29 mouse cellular contexts compared by ENCODE assay signal in genomic region chr17:26162736-26163135, GRCm38 (mm10). TPM values are rescaled to one million over a fixed set of nuclear protein-coding genes. Genes with fewer than 3 reads are reported as not detected.
DNase-seq lines count a peak whose midpoint lies in the region; ATAC-seq and TF ChIP-seq lines count a peak whose summit lies in the region.
"Had no signal": no experiment of that assay in that cellular context is flagged by ENCODE, and none has a peak within 500 bp of the region (broad histone marks: within the 10 kb centered on the region; RNA-seq: fewer than 3 reads in every experiment).

No protein-coding gene starts in this region.

- no peak for TF ChIP-seq EP300 in lung, postnatal 0 days (IDR thresholded peaks at IDR 0.05)

- DNase-seq in heart, postnatal 14 days = no peak
- no peak for DNase-seq in heart, adult 8-10 months (ENCODE audit: low spot score)
- peak; percentile 50 for DNase-seq in lung, postnatal 0 days (ENCODE audit: low spot score)
- no peak for DNase-seq in lung, postnatal 14 days
- DNase-seq: adrenal gland, adult 2 months; adrenal gland, postnatal 14 days; cerebellum, adult 11 months; cerebellum, adult 2 months; cerebellum, adult 9-11 months; cerebellum, postnatal 25 days; forebrain, postnatal 0 days; gastrocnemius, postnatal 10 days; gastrocnemius, postnatal 36 days; heart, postnatal 36 days; kidney, adult 18-20 months had no signal

- H3K9me3 ChIP-seq in heart, embryonic 13.5 days = no peaks in the 10 kb centered on the region
- H3K9me3 ChIP-seq in heart, embryonic 16.5 days (replicated peaks; ENCODE audit: control insufficient read depth, low read length) = no peaks in the 10 kb centered on the region
- H3K9me3 ChIP-seq in lung, postnatal 0 days (ENCODE audit: low read length) = no peaks in the 10 kb centered on the region
- H3K9me3 ChIP-seq: embryonic facial prominence, embryonic 12.5 days; embryonic facial prominence, embryonic 15.5 days; heart, embryonic 12.5 days had no signal

- peaks cover 10% of the 10 kb centered on the region for H3K36me3 ChIP-seq in heart, embryonic 13.5 days
- H3K36me3 ChIP-seq in heart, embryonic 16.5 days (ENCODE audit: control insufficient read depth, insufficient read depth) = no peaks in the 10 kb centered on the region
- H3K36me3 ChIP-seq in lung, postnatal 0 days (ENCODE audit: insufficient read depth, low read length) = no peaks in the 10 kb centered on the region
- H3K36me3 ChIP-seq: embryonic facial prominence, embryonic 12.5 days; embryonic facial prominence, embryonic 15.5 days; heart, embryonic 12.5 days had no signal

- no peak overlapping the region for H3K4me2 ChIP-seq in heart, embryonic 13.5 days
- H3K4me2 ChIP-seq in heart, embryonic 16.5 days (ENCODE audit: low read depth, low read length) = no peak overlapping the region
- H3K4me2 ChIP-seq in lung, postnatal 0 days (replicated peaks; ENCODE audit: low read depth, low read length) = no peak overlapping the region
- H3K4me2 ChIP-seq: embryonic facial prominence, embryonic 12.5 days; embryonic facial prominence, embryonic 15.5 days; heart, embryonic 12.5 days; hindbrain, embryonic 14.5 days had no signal

- 90% methylated on average over 1 of the region's 1 CpGs for WGBS in heart, embryonic 13.5 days
- WGBS in heart, embryonic 16.5 days = 81% methylated on average over 1 of the region's 1 CpGs
- 80% methylated on average over 1 of the region's 1 CpGs for WGBS in lung, postnatal 0 days

- TF ChIP-seq CTCF in lung, postnatal 0 days (IDR thresholded peaks at IDR 0.05) = no peak

- no peak overlapping the region for H3K4me3 ChIP-seq in heart, embryonic 13.5 days
- H3K4me3 ChIP-seq in heart, embryonic 16.5 days (ENCODE audit: low read length) = no peak overlapping the region
- no peak overlapping the region for H3K4me3 ChIP-seq in lung, postnatal 0 days (ENCODE audit: low read depth, low read length)
- H3K4me3 ChIP-seq: embryonic facial prominence, embryonic 12.5 days; embryonic facial prominence, embryonic 15.5 days; heart, embryonic 12.5 days had no signal

- H3K4me1 ChIP-seq in heart, embryonic 13.5 days = peaks cover 19% of the 10 kb centered on the region
- H3K4me1 ChIP-seq in heart, embryonic 16.5 days (ENCODE audit: control insufficient read depth, insufficient read depth, low read length) = peaks cover 8% of the 10 kb centered on the region
- no peaks in the 10 kb centered on the region for H3K4me1 ChIP-seq in lung, postnatal 0 days (ENCODE audit: insufficient read depth, low read depth, low read length)

- no peak for ATAC-seq in heart, embryonic 13.5 days (ENCODE audit: extremely low read depth, insufficient number of reproducible peaks, low FRiP score, low TSS enrichment)
- no peak for ATAC-seq in heart, embryonic 16.5 days (replicated peaks; ENCODE audit: extremely low read depth, insufficient read depth, low FRiP score)
- no peak; the same call in 1 of the 2 replicates for ATAC-seq in lung, postnatal 0 days
- ATAC-seq: CD4-positive, CD25-positive, alpha-beta regulatory T cell, adult 4 months; forebrain, embryonic 14.5 days; forebrain, postnatal 0 days; hindbrain, postnatal 0 days; inflammation-experienced regulatory T-cells, adult 6 months; intestine, embryonic 16.5 days had no signal

- H3K27me3 ChIP-seq in heart, embryonic 13.5 days (replicated peaks) = no peaks in the 10 kb centered on the region
- H3K27me3 ChIP-seq in heart, embryonic 16.5 days (ENCODE audit: control insufficient read depth, insufficient read depth, low read length) = no peaks in the 10 kb centered on the region
- H3K27me3 ChIP-seq in lung, postnatal 0 days (replicated peaks; ENCODE audit: insufficient read depth, low read length) = no peaks in the 10 kb centered on the region
- H3K27me3 ChIP-seq: embryonic facial prominence, embryonic 12.5 days; embryonic facial prominence, embryonic 15.5 days; heart, embryonic 12.5 days had no signal

- intact Hi-C loops in heart, postnatal 14 days (cut with DNase I) = no loop called here

- H3K27ac ChIP-seq in heart, embryonic 13.5 days (replicated peaks) = 0 out of 2 replicates have a peak overlapping the region, but pooled peaks have one; percentile 24
- peak overlapping the region; percentile 62 for H3K27ac ChIP-seq in heart, embryonic 16.5 days (ENCODE audit: low read length)
- no peak overlapping the region for H3K27ac ChIP-seq in lung, postnatal 0 days (ENCODE audit: low read length)
- H3K27ac ChIP-seq: embryonic facial prominence, embryonic 12.5 days; embryonic facial prominence, embryonic 15.5 days; hindbrain, embryonic 14.5 days; hindbrain, postnatal 0 days had no signal

- no peak overlapping the region for H3K9ac ChIP-seq in heart, embryonic 13.5 days
- no peak overlapping the region for H3K9ac ChIP-seq in heart, embryonic 16.5 days (ENCODE audit: low read length)
- no peak overlapping the region for H3K9ac ChIP-seq in lung, postnatal 0 days (replicated peaks; ENCODE audit: low read depth)
- H3K9ac ChIP-seq: embryonic facial prominence, embryonic 12.5 days; embryonic facial prominence, embryonic 15.5 days; forebrain, postnatal 0 days; heart, embryonic 12.5 days; hindbrain, embryonic 14.5 days had no signal

RNA-seq across cellular contexts. Expression of gene Axin1, which starts 24.2 kb away (rescaled TPM):
- 4.1 and 4.4 TPM in 2 replicates for polyA plus RNA-seq in heart, embryonic 13.5 days (2015; fragmentation: Nextera tagmentation; extraction: Ambion mirVana)
- 10 to 100 TPM; 16.1 to 16.9 TPM for total RNA-seq in heart, postnatal 14 days (2021)
- 4.6 and 4.7 TPM in 2 replicates for polyA plus RNA-seq in heart, embryonic 16.5 days (2015; fragmentation: Nextera tagmentation; extraction: Ambion mirVana)
- 10 to 100 TPM; 16.1 to 21.6 (median 17.3) TPM for total RNA-seq in heart, adult 8-10 months (2022)
- polyA plus RNA-seq in lung, postnatal 0 days (2015; fragmentation: Nextera tagmentation; extraction: Ambion mirVana) = 10.2 and 10.5 TPM in 2 replicates

RNA-seq across cellular contexts. Expression of gene Pdia2, which starts 36.2 kb away (rescaled TPM):
- 0.47 and 3.1 TPM in 2 replicates for polyA plus RNA-seq in heart, embryonic 13.5 days (2015; fragmentation: Nextera tagmentation; extraction: Ambion mirVana)
- not detected for total RNA-seq in heart, postnatal 14 days (2021)
- 0.35 TPM in 1 of 2 replicates, not detected in the other for polyA plus RNA-seq in heart, embryonic 16.5 days (2015; fragmentation: Nextera tagmentation; extraction: Ambion mirVana)
- total RNA-seq in heart, adult 8-10 months (2022) = not detected
- polyA plus RNA-seq in lung, postnatal 0 days (2015; fragmentation: Nextera tagmentation; extraction: Ambion mirVana) = 0.40 and 0.49 TPM in 2 replicates
- total RNA-seq: forebrain, postnatal 0 days; gastrocnemius, postnatal 36 days; granulocyte monocyte progenitor cell, adult 5-6 weeks; heart, postnatal 36 days; hindbrain, postnatal 0 days had no signal
- polyA plus RNA-seq: CD4-positive, CD25-positive, alpha-beta regulatory T cell, adult 4 months; forebrain, embryonic 14.5 days; forebrain, postnatal 0 days; inflammation-experienced regulatory T-cells, adult 6 months had no signal

RNA-seq across cellular contexts. Expression of gene Mrpl28, which starts 39.4 kb away (rescaled TPM):
- 217 and 237 TPM in 2 replicates for polyA plus RNA-seq in heart, embryonic 13.5 days (2015; fragmentation: Nextera tagmentation; extraction: Ambion mirVana)
- total RNA-seq in heart, postnatal 14 days (2021) = 100 to 1,000 TPM; 100 to 115 TPM
- 221 and 232 TPM in 2 replicates for polyA plus RNA-seq in heart, embryonic 16.5 days (2015; fragmentation: Nextera tagmentation; extraction: Ambion mirVana)
- 100 to 1,000 TPM; 160 to 201 (median 177) TPM for total RNA-seq in heart, adult 8-10 months (2022)
- polyA plus RNA-seq in lung, postnatal 0 days (2015; fragmentation: Nextera tagmentation; extraction: Ambion mirVana) = 109 and 110 TPM in 2 replicates

RNA-seq across cellular contexts. Expression of gene Rgs11, which starts 40.0 kb away (rescaled TPM):
- 8.6 and 9.3 TPM in 2 replicates for polyA plus RNA-seq in heart, embryonic 13.5 days (2015; fragmentation: Nextera tagmentation; extraction: Ambion mirVana)
- 1 to 10 TPM in 1 of 2 experiments, under 1 TPM in 1; 0.72 to 1.7 TPM for total RNA-seq in heart, postnatal 14 days (2021)
- 6.1 and 6.7 TPM in 2 replicates for polyA plus RNA-seq in heart, embryonic 16.5 days (2015; fragmentation: Nextera tagmentation; extraction: Ambion mirVana)
- 1 to 10 TPM in 2 of 4 experiments, under 1 TPM in 1, not detected in 1; 0.16 to 1.4 (median 1.0) TPM for total RNA-seq in heart, adult 8-10 months (2022)
- 11.8 and 12.0 TPM in 2 replicates for polyA plus RNA-seq in lung, postnatal 0 days (2015; fragmentation: Nextera tagmentation; extraction: Ambion mirVana)
- total RNA-seq: granulocyte monocyte progenitor cell, adult 5-6 weeks had no signal
- polyA plus RNA-seq: C2C12 had no signal

RNA-seq across cellular contexts. Expression of gene Arhgdig, which starts 44.9 kb away (rescaled TPM):
- 3.9 and 5.1 TPM in 2 replicates for polyA plus RNA-seq in heart, embryonic 13.5 days (2015; fragmentation: Nextera tagmentation; extraction: Ambion mirVana)
- total RNA-seq in heart, postnatal 14 days (2021) = under 1 TPM; 0.56 to 0.81 TPM
- polyA plus RNA-seq in heart, embryonic 16.5 days (2015; fragmentation: Nextera tagmentation; extraction: Ambion mirVana) = 2.1 and 2.9 TPM in 2 replicates
- total RNA-seq in heart, adult 8-10 months (2022) = under 1 TPM; 0.26 to 0.94 (median 0.76) TPM
- 22.9 and 23.8 TPM in 2 replicates for polyA plus RNA-seq in lung, postnatal 0 days (2015; fragmentation: Nextera tagmentation; extraction: Ambion mirVana)
- total RNA-seq: common myeloid progenitor, adult 5-6 weeks had no signal
- polyA plus RNA-seq: CD4-positive, CD25-positive, alpha-beta regulatory T cell, adult 4 months; inflammation-experienced regulatory T-cells, adult 6 months had no signal
